Mouse (Mus musculus) left cerebral cortex, adult 18-20 months (tissue): ENCODE results near the gene Cfh. TPM values are rescaled to one million over a fixed set of nuclear protein-coding genes. Genes with fewer than 3 reads are reported as not detected.
"Not testable (repeated sequence)": the region's sequence is repeated elsewhere in the genome, so short reads cannot be mapped to it uniquely, and the experiment has no call there.

Source experiments
- DNase-seq, 2 experiments: peaks; one replicate each; pipeline ENCODE4 v3.0.0; 2021 to 2022; ENCODE audit warnings: low spot score in 2 of 2, mixed read lengths in 1 of 2
- long read RNA-seq, 2 experiments: library from polyadenylated mRNA; stranded (forward); transcript quantifications; one replicate each; pipeline ENCODE4 v2.0.0; 2021
- total RNA-seq, 2 experiments: library from RNA; stranded (reverse); gene quantifications; 2 replicates each; pipeline ENCODE4 v1.2.3; 2021

Gene Cfh
- total RNA-seq = 10 to 100 TPM; 16.6 to 20.0 TPM
- long read RNA-seq, experiment 1, full-length matches to known transcripts = 12 of 19 reads
- long read RNA-seq, experiment 1, partial matches to known transcripts = 2 of 19 reads
- long read RNA-seq, experiment 1, other reads (novel, unspliced or antisense) = 5 of 19 reads
- long read RNA-seq, experiment 2, full-length matches to known transcripts = 4 of 9 reads
- long read RNA-seq, experiment 2, partial matches to known transcripts = 1 of 9 reads
- long read RNA-seq, experiment 2, other reads (novel, unspliced or antisense) = 4 of 9 reads

DNA sequence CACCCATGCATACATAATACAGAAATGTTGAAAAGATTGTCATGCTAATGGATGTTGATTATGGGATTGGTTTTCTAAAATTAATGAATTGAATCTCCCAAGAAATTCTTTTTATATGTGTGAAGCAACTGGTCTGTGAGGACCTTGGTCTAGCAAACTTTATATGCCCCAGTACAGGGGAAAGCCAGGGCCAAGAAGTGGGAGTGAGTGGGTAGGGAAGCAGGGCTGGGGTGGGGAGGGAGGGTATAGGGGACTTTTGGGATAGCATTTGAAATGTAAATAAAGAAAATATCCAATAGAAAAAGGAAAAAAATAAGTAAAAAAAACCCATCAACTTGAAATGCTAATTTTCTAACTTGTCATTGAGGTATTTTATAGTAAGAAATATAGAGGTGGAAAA is at the start of gene Cfh:
Cfh (minus strand) TSS at position 101 of the 400 bp plus-strand sequence.
- DNase-seq = not testable (repeated sequence)

- no peak for DNase-seq
Observed at GRCm38 (mm10) chr1:140226673-140227072, 43.1 kb upstream of the Cfh start.

DNA sequence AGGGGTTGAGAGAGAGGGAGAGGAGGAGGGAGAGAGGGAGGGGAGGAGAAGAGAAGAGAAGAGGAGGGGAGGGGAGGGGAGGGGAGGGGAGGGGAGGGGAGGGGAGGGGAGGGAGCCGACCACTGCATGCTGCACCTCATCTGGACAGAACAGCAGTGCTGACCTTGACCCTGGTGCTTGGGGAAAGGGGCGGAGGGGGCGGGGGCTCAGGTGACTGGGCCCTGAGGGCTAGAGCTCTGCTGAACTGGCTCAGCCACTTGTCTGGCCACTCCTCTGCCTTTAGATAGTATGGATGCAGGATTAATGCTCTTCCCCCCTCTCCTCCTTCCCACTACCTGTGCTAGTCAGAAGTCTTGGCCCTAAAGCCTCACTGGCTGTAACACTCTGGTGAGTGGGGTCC is 41.7 kb upstream of the Cfh start:
- DNase-seq = no peak

DNA sequence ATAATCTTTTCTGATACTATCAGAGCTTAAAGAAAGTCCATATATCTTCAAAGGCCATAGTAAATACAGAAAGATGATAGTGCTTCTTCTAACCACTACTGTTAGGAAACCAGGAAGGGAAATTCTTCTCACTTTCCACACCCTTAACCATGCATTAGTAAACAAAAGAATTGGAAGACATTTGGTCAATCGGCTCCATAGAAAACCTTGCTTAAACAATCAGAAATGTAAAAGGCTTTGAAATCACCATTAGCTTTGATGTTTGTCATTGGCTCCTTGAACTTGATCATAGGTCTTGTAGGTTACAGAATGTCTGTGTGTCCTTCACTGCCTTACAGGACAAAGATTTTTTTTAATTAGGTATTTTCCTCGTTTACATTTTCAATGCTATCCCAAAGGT is 21.8 kb upstream of the Cfh start:
- DNase-seq = no peak

GRCm38 (mm10) chr1:140188500-140188899 is 4.9 kb upstream of the Cfh start:
- DNase-seq = not testable (repeated sequence)

GRCm38 (mm10) chr1:140183208-140183607 is 356 bp downstream of the Cfh start:
- DNase-seq = no peak

DNA sequence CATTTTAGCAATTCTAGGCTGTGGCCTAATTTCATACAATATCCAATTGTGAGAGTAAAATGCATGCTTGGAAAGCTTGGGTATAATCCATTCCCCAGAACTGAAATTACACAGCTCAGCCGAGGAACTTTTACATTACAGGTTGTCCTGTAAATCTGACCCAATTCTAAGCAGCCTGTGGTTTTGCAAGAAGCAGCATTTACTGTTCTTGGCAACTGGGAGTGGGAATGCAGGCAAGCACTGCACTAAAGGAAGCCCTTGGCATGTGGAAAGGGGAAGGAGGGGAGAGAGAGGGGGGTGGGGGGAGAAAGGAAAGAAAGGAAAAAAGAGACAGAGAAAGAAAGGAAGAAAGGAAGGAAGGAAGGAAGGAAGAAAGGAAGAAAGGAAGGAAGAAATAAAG is 3.4 kb downstream of the Cfh start:
- DNase-seq = no peak

DNA sequence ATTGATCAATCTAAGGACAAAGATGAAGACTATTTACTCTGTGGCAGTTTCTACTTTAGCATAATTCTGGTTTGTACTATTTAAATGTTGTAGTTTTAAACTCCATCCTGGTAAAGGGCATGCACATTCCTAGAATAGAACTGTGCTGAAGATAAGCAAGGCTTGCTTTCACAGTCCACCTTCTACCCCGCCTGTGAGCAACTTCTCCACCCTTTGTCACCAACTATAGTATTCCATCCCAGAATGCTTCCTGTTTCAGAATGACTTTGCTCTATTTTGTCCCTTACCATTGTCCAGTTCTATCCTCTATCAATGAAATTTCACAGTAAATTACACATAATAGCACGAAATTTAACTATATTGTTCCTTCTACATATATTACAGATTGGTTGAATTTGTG is 8.1 kb downstream of the Cfh start:
- no peak for DNase-seq

- peak in 1 of 2 experiments; percentile 7 for DNase-seq
Observed at GRCm38 (mm10) chr1:140171581-140172154, 11.9 kb downstream of the Cfh start.

DNA sequence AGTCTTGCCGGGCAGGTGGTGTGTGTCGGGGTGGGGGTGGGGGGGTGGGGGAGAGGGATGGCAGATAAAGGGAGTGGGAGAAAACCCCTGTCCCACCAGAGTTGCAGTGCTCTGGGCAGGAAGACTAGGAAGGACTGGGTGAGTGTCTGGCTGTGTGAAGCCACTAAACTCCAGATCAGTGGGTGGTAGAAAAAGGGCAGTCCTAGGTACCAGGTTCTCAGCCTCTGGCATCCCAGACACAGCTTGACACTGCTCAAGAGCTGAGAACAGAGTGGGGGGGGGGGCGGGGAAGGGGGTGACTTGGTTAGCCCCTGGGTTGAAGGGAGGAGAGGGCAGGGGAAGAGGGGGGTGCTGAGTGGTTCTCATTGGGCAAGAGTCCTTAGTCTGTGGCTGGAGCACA is 24.6 kb downstream of the Cfh start:
- no peak for DNase-seq

DNA sequence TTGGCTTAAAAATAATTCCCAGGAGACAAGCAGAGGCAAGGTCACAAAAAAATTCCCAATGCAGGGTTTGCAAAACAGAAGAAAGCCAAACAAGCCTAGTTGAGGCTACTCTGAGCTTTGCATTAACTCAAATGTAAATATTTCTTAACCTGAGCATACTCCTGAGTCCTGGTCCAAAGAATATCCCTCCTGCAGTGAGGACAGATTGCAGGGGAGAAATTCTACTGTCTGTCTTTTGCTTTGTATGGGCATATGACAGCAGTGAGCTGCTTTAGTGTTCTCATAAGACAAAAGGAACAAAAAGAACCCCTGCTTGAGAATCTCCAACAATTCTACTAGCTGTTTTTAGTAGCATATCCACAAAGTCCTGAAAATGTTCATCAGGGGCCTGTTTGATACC is 114.1 kb downstream of the Cfh start:
- DNase-seq = no peak

Other genes with a start within 250 kb of the Cfh start
- gene Kcnt2, start 62.4 kb upstream of the Cfh start, total RNA-seq = 10 to 100 TPM; 53.4 to 58.3 TPM